Mouse (Mus musculus) kidney, postnatal 0 days (tissue): ENCODE results near the gene Erc1. TPM values are rescaled to one million over a fixed set of nuclear protein-coding genes. Genes with fewer than 3 reads are reported as not detected.
A peak's percentile ranks its signal among the peaks of the same experiment; 100 is the strongest.

ENCODE experiments used
- ATAC-seq: fragments of 200-750 bp; cut with Nextera tagmentation; replicated peaks from 2 replicates; pipeline ENCODE4 v1.8.0; 2017; ENCODE audit warnings: low read depth, moderate number of reproducible peaks, moderate TSS enrichment, moderate library complexity; ENCODE audit not compliant: low FRiP score
- DNase-seq: peaks from one replicate; pipeline ENCODE4 v3.0.0-alpha.2; 2016; ENCODE audit warnings: low spot score
- H3K27ac ChIP-seq: fragments of 300-500 bp; sonication (generic); 2 replicates; pipeline ENCODE4 v1.5.1; 2014; ENCODE audit warnings: mild to moderate bottlenecking
- H3K27me3 ChIP-seq: fragments of 300-500 bp; sonication (generic); 2 replicates; pipeline ENCODE4 v1.6.1; 2014; ENCODE audit warnings: low read length, mixed read lengths; ENCODE audit not compliant: insufficient read depth
- H3K36me3 ChIP-seq: fragments of 300-500 bp; sonication (generic); 2 replicates; pipeline ENCODE4 v1.6.1; 2014; ENCODE audit warnings: low read length, mixed read lengths; ENCODE audit not compliant: insufficient read depth
- H3K4me1 ChIP-seq: fragments of 300-500 bp; sonication (generic); replicated peaks from 2 replicates; pipeline ENCODE4 v1.6.1; 2014; ENCODE audit warnings: antibody characterized with exemption, low read length, mixed read lengths; ENCODE audit not compliant: insufficient read depth
- H3K4me2 ChIP-seq: fragments of 300-500 bp; sonication (generic); 2 replicates; pipeline ENCODE4 v1.6.1; 2014; ENCODE audit warnings: mild to moderate bottlenecking, low read length, moderate library complexity, mixed read lengths
- H3K4me3 ChIP-seq: fragments of 300-500 bp; sonication (generic); replicated peaks from 2 replicates; pipeline ENCODE4 v1.5.1; 2014; ENCODE audit warnings: low read depth, low read length
- H3K9ac ChIP-seq: fragments of 300-500 bp; sonication (generic); 2 replicates; pipeline ENCODE4 v1.6.1; 2014; ENCODE audit warnings: low read depth, low read length
- H3K9me3 ChIP-seq: fragments of 300-500 bp; sonication (generic); replicated peaks from 2 replicates; pipeline ENCODE4 v1.6.1; 2016; ENCODE audit warnings: low read length, inconsistent platforms, mixed read lengths
- CTCF ChIP-seq: IDR thresholded peaks from 2 replicates; pipeline ENCODE4 v1.5.1; 2016; ENCODE audit warnings: antibody characterized with exemption, low read depth, mild to moderate bottlenecking, moderate library complexity
- WGBS: fragments of 180-500 bp; shearing (Covaris S2); extraction: QIAGEN DNeasy Blood & Tissue Kit; methylation state at CpG from one replicate; pipeline ENCODE4 v1.1.7; 2014; 5-methylcytosine and 5-hydroxymethylcytosine counted together
- polyA plus RNA-seq: library from polyadenylated mRNA; unstranded; fragments of >200 nt; fragmentation: Nextera tagmentation; extraction: Ambion mirVana; gene quantifications from 2 replicates; pipeline ENCODE4 v1.2.1, GENCODE M21; 2015

Gene Erc1
- polyA plus RNA-seq, 1 experiment from 2014 or later: 10.6 TPM

DNA sequence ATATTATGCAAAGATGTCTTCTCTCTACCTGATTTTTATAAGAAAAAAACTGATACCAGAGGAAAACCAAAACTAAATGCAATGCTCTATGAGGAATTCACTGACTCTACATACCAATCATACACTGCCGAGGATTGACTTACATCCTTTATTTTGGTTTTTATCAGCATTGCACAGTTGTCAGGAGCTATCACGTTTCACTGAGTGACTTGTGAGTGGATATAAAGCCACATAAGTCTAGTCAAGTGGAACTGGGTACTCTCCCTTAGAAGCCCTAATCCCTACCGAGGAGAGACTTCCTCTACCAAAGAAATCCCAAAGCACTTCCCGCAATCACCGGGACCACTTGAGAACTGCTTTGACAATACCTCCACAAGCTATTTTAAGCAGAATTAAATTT lies 90.2 kb downstream of the Erc1 start:
- Histone ChIP-seq H3K9me3 (no peaks in the 10 kb centered on the region), H3K4me1 (no peaks in the 10 kb centered on the region), H3K27ac (no peak overlapping the region), H3K4me3 (no peak overlapping the region), H3K36me3 (no peaks in the 10 kb centered on the region), H3K27me3 (no peaks in the 10 kb centered on the region), H3K4me2 (no peak overlapping the region), H3K9ac (no peak overlapping the region)
- no peak for TF ChIP-seq CTCF
- 53% methylated on average over 5 of the region's 5 CpGs for WGBS
- DNase-seq (no peak), ATAC-seq (no peak)

DNA sequence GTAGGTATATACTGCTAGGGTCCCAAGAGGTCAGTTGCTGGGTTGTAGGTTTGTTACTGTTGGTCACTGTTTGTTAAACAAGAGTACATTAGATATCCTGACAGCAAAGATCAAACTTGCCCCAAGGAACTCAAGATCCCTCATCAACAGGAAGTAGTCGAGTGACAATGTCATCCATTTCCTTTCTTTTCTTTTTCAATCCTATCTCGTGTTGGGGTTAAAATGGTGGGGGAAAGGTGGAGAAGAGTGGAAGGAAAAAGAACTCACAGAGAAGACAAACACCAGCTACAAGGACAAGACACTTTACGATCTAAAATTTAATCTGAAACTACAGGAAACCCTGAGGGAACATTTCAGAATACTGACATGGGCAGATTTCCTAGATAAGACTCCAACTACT lies 92.1 kb downstream of the Erc1 start:
- DNase-seq (no peak), ATAC-seq (no peak)
- TF ChIP-seq CTCF: no peak
- 55% methylated on average over 3 of the region's 3 CpGs for WGBS
- Histone ChIP-seq H3K27ac (no peak overlapping the region), H3K9me3 (no peaks in the 10 kb centered on the region), H3K9ac (no peak overlapping the region), H3K4me1 (no peaks in the 10 kb centered on the region), H3K36me3 (no peaks in the 10 kb centered on the region), H3K4me3 (no peak overlapping the region), H3K27me3 (no peaks in the 10 kb centered on the region), H3K4me2 (no peak overlapping the region)

DNA sequence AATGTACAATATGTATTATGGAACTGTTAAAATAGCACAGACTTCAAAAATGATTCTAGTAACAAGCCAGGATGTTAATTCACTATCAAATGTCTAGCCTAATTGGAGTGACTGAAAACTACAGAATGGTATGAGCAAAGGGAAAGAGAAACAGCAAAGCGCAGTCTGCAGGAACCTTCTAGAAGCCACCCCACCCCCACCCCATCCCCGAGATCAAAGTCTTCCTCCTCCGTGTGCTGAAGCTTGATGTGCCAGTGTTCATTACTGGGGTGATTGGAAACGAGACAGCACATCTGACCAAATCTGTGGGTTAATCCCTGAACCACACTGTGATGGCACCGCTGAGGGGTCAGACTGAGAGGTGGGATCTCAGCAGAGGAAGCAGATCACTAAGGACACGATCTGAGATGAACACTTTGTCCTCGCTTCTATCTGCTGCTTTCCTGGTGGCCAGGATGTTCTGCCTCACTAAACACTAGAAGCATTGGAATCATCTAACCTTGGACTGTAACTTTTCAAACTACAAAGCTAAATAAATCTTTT lies 98.8 kb downstream of the Erc1 start:
- no peak overlapping the region for H3K4me3 ChIP-seq
- H3K9me3 ChIP-seq: no peaks in the 10 kb centered on the region
- no peak overlapping the region for H3K27ac ChIP-seq
- no peaks in the 10 kb centered on the region for H3K4me1 ChIP-seq
- DNase-seq (no peak), ATAC-seq (0 out of 2 replicates have a peak, but pooled peaks have one; percentile 13)
- H3K36me3 ChIP-seq: peaks cover 8% of the 10 kb centered on the region; the same call in 1 of the 2 replicates
- no peak overlapping the region for H3K4me2 ChIP-seq
- H3K27me3 ChIP-seq: no peaks in the 10 kb centered on the region
- WGBS: 68% methylated on average over 7 of the region's 7 CpGs
- no peak overlapping the region for H3K9ac ChIP-seq
- TF ChIP-seq CTCF: no peak

DNA sequence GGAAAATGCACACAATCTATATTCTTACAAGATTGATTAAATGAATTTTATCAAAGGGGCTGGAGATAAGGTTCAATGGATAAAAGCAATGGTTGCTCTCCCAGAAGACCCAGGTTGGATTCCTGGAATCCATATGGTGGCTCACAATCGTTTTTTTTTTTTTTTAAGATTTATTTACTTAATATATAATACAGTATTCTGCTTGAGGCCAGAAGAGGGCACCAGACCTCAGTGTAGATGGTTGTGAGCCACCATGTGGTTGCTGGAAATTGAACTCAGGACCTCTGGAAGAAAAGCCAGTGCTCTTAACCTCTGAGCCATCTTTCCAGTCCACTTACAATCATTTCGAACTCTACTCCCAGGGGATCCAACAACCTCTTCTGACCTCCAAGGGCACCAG lies 106.1 kb downstream of the Erc1 start:
- Histone ChIP-seq H3K36me3 (0 out of 2 replicates have a peak, but pooled peaks cover 5% of the 10 kb centered on the region), H3K4me3 (no peak overlapping the region), H3K4me1 (no peaks in the 10 kb centered on the region), H3K4me2 (no peak overlapping the region), H3K9me3 (no peaks in the 10 kb centered on the region), H3K27me3 (no peaks in the 10 kb centered on the region), H3K9ac (no peak overlapping the region), H3K27ac (no peak overlapping the region)
- ATAC-seq (no peak), DNase-seq (no peak)
- WGBS: 81% methylated on average over 2 of the region's 2 CpGs
- peak; percentile 31; the same call in 1 of the 2 replicates for TF ChIP-seq CTCF

DNA sequence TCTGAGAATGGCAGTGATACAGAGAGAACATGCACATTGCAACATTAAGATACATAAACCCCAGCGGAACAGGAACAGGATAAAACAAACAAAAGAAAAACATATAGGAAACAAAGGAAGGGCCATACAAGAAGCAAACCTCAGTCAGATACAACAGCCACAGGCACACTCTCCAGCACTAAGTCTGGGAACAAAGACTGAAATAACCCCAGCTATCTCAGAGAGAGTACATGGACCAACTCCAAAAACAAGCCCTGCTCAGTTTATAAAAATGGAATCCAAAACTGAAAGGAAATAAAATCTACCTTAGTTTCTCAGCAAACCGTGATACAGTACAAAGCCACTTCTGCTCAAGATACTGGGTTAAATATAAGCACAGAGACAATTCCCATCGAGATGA lies 107.4 kb downstream of the Erc1 start:
- 84% methylated on average over 3 of the region's 3 CpGs for WGBS
- H3K4me3 ChIP-seq: no peak overlapping the region
- no peaks in the 10 kb centered on the region for H3K27me3 ChIP-seq
- TF ChIP-seq CTCF: no peak
- DNase-seq (no peak), ATAC-seq (no peak)
- no peaks in the 10 kb centered on the region for H3K9me3 ChIP-seq
- no peak overlapping the region for H3K4me2 ChIP-seq
- 0 out of 2 replicates have a peak, but pooled peaks cover 5% of the 10 kb centered on the region for H3K36me3 ChIP-seq
- 0 out of 2 replicates have a peak, but pooled peaks cover 3% of the 10 kb centered on the region for H3K4me1 ChIP-seq
- H3K27ac ChIP-seq: no peak overlapping the region
- H3K9ac ChIP-seq: no peak overlapping the region

DNA sequence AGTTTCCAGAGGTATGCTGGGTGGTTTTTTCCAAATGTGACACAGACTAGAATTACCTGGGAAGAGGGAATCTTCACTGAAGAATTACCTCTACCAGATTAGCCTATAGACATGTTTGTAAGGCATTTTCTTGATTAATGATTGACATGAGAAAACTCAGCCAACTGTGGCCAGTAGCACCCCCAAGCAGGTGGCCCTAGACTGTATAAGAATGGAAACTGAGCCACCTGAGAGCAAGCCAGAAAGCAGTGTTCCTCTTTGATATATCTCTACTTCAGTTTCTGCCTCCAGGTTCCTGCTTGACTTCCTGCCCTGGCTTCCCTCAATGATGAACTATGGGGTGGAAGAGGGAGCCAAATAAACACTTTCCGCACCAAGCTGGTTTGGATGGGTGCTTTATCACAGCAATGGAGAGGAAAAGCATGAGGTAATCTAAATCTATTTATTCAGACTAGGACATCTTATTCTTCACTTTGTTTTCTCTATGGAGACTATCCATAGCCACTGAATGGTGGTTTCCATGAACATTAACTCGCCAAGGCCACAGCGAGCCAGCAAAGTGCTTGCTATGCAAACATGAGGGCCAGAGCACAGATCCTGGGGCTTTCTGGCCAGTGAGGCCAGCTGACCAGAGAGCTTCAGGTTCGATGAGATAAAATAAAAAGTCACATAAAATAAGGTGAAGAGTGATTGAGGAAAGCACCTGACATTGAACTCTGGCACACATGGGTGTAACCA lies 109.2 kb downstream of the Erc1 start:
- 90% methylated on average over 4 of the region's 4 CpGs for WGBS

More for the DNA sequence above, 109.2 kb downstream of the Erc1 start:
- Histone ChIP-seq H3K4me1 (peaks cover 6% of the 10 kb centered on the region; the same call in 1 of the 2 replicates), H3K9ac (no peak overlapping the region), H3K27ac (no peak overlapping the region), H3K27me3 (no peaks in the 10 kb centered on the region), H3K4me2 (no peak overlapping the region), H3K36me3 (0 out of 2 replicates have a peak, but pooled peaks cover 5% of the 10 kb centered on the region), H3K4me3 (no peak overlapping the region), H3K9me3 (no peaks in the 10 kb centered on the region)
- TF ChIP-seq CTCF: no peak
- no peak for DNase-seq
- no peak for ATAC-seq
